Mouse (Mus musculus) 3134 (cell line): ENCODE data around the gene Gm49776.
"Not testable (repeated sequence)": the region's sequence is repeated elsewhere in the genome, so short reads cannot be mapped to it uniquely, and the experiment has no call there.

ENCODE experiments used
- DNase-seq: peaks from one replicate; pipeline ENCODE4 v3.0.0-alpha.2; 2011; ENCODE audit warnings: low spot score; ENCODE audit not compliant: insufficient read length; ENCODE audit errors: extremely low read depth

Gm49776 gene

GRCm38 (mm10) chr16:18258221-18258620 is at the start of gene Gm49776:
TSS of gene Gm49776 (minus strand) at chr16:18258321.
- no peak for DNase-seq

GRCm38 (mm10) chr16:18289614-18290013 is 31.5 kb upstream of the Gm49776 start:
- not testable (repeated sequence) for DNase-seq

DNA sequence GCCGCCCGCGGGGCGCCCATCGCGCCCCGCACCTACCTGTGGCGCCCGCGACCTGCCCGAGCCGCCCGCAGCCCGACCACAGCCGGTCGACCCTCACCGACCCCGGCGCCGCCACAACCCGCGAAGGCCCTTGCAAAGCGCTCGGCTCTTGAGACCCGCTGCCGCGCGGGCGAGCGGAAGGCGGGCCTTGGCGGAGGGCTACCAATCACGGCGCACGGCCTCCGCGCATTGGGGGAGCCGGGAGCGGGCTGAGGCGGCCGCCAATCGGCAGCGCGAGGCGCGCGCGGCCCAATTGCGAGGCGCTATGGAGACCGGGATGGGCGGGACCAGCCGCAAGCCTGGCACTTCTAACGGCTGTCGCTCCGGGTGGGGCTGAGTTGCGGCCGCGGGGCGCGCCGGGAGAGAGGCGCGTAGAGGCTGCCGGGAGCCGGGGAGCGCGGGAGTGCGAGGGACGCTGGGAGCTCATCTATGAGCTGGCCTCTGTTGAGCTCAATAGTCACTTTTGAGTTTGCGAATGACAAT is 31.0 kb upstream of the Gm49776 start, which contains the start of gene Dgcr8:
Dgcr8 (minus strand) TSS at position 180 of the 522 bp plus-strand sequence.
- DNase-seq: peak; percentile 100

- DNase-seq: no peak
Measured at GRCm38 (mm10) chr16:18288581-18289061, 30.5 kb upstream of the Gm49776 start.

DNA sequence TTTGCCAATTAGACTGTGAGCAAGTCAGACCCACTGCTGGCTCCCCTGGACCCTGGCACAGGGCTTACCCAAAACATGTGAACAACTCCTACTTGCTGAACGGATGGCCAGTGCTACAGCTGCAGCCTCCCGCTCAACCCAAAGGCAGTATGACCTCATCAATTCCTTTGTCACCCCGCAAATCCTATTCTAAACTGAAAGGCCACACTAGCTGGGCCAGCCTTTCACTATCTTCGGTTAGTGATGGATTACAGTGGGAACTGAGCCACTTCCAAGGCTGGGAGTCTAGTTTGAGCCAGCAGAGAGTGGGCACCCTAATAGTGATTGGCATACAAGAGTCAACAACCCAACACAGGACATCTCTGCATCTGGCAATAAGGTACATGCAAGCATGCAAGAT is 30.0 kb upstream of the Gm49776 start:
- DNase-seq: peak; percentile 25

DNA sequence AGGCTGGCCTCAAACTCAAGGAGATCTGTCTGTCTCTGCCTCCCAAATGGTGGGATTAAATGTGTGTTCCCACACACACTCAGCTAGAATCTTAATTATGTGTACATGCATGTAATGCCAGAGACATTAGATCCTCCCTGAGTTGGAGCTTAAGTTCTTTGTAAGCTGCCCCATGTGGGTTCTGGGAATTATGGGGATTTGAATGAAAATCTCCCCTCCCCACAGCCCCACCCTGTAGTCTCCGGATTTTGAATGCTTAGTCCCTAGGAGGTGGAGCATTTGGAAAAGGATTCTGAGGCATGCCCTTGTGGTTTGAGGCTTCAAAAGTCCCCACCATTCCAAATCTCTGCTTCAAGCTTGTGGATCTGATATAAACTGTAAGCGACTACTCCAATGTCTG is 17.0 kb upstream of the Gm49776 start:
- DNase-seq: no peak

DNA sequence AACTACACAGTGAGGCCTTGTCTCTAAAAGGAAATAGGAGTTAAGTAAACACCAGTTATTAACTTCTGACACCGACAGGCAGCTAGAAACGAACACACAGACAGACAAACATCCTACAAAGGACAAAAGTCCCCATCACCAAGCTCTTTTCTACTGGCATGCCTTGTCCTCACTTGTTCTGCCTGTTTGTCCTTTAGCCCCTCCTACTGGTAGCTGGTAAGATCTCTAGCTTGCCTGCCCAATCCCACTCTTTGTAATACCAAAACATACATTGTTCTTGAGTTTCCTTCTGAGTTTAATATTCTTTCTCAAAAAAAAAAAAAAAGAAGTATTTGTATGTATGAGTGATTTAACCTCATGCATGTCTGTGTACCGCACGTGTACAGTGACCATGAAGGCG is 10.1 kb upstream of the Gm49776 start:
- no peak for DNase-seq

DNA sequence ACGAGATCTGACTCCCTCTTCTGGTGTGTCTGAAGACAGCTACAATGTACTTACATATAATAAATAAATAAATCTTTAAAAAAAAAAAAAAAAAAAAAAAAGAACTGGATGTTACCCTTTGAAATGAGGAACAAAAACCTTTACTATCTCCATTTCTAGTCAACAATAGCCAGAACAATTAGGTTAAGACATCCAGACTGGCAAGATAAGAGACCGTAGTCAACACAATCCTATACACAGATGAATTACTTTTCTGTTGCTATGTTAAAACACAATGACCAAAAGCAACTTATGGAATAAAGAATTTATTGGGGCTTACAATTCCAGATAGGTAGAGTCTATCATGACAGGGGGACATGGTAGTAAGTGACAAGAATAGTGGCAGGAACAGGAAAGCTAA is 6.9 kb upstream of the Gm49776 start:
- DNase-seq: no peak

DNA sequence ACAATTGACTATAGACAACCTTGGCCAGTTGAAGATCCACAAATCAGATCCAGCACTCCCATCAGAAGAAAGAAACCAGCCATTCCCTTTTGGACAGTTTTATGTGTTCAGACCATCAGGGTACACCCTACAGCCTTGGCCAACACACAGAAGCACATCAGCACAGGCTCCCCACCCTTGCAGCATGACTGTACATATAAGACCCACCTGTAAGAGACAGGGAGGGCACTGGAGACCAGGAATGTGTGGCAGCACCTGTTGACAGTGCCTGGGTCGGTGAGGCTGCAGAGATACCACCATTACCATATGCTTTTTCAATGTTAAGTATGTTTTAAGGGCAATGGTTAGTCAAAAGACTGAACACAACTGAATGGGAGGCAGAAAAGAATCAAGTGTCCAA is 4.3 kb downstream of the Gm49776 start:
- DNase-seq: no peak

GRCm38 (mm10) chr16:18252736-18253135 is 5.4 kb downstream of the Gm49776 start:
- DNase-seq: no peak

DNA sequence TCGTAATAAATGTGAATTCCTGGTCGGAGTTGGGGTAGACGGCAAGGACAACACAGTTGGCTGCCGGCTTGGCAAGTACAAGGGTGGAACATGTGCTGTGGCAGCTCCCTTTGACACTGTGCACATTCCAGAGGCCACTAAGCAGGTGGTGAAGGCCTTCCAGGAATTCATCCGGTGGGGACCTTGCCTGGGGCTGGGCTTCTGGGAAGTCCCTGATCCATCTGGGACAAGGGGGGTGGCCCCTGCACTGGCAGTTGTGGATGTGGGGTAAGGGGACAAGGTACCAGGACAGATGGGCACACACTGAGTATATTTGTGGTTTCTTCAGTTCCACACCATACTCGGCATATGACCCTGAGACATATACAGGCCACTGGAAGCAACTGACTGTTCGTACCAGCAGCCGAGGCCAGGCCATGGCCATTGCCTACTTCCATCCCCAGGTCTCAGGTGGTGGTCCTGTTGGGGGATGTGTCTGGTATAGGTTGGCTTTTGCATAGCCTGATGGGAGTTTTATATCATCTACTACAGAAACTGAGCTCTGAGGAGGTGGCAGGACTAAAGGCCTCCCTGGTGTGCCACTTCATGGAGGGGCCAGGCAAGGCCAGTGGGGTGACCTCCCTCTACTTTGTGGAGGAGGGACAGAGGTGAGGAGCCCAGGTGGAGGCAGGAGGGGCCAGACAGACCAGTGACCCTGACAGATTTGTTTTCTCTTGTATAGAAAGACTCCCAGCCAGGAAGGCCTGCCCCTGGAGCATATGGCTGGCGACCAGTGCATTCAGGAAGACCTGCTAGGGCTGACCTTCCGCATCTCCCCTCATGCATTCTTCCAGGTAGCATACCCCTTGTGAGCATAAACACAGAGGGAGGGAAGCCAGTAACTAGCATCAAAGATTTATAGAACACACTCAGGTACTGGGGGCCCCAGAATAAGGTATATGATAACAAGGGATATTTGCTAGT is 7.0 kb downstream of the Gm49776 start:
- no peak for DNase-seq

DNA sequence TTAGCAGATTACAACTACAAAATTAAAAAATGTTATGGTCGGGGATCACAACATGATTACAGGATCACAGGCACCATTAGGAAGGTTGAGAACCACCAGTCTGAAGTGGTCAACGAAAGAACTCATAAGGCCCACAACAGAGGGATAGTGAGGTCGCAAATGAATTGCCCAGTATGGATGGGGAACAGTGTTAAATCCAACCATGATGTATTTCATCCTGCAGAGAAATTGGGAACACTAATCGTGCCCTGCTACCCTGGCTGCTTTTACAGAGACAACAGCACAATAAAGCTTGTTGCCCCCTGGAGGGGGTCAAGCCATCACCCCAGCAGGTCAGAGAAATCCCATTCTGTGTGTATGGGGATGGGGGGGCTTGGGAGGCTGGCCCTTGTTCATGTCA is 7.9 kb downstream of the Gm49776 start:
- no peak for DNase-seq

GRCm38 (mm10) chr16:18249364-18249967 is 8.7 kb downstream of the Gm49776 start:
- DNase-seq: peak; percentile 69

- DNase-seq: peak; percentile 99
Measured at GRCm38 (mm10) chr16:18248433-18249363, 9.4 kb downstream of the Gm49776 start, which contains the start of the genes Trmt2a and Ranbp1. TSS of gene Trmt2a (plus strand) at chr16:18248679. TSS of gene Ranbp1 (minus strand) at chr16:18248732.

- no peak for DNase-seq
Measured at GRCm38 (mm10) chr16:18247521-18248399, 10.4 kb downstream of the Gm49776 start.

GRCm38 (mm10) chr16:18241581-18241980 is 16.5 kb downstream of the Gm49776 start:
- no peak for DNase-seq

DNA sequence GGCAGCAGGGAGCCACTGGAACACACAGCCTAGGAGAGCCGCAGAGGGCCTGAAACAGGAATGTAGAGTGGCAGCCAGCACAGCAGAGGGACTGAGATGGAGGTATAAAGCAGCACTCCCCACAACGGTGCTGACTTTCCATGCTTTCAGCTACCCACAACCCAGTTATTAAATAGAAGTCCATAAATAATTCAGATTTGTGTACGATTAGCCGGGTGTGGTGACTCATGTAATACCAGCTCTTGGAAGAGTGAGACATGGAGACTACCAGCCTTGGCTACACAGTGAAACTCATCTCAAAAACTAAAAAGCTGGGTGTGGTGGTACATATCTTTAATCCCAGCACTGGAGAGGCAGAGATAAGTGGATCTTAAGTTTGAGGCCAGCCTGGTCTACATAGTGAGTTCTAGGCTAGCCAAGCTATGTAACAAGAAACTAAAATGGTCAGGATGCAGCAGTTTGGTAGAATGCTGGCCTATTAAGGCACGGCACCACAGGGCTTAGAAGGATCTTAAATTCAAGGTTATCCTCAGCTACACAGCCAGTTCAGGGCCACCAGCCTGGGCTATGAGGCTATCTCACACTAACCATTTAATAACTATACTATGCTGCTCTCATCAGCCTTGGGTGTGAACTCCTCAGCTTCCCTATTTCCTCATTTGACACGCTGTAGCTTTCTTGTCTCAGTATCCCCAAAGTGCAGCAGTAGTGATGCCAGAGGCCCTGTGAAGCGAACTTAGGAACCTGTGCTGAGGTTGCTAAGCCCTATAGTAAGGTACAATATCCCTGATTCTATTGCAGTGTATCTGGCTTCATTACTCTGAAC is 21.2 kb downstream of the Gm49776 start:
- DNase-seq: no peak

GRCm38 (mm10) chr16:18235389-18236065 is 22.6 kb downstream of the Gm49776 start:
- peak; percentile 72 for DNase-seq
